Mouse (Mus musculus): ENCODE results near the gene Casp14. TPM values are rescaled to one million over a fixed set of nuclear protein-coding genes. Genes with fewer than 3 reads are reported as not detected.
"Not testable (repeated sequence)": the region's sequence is repeated elsewhere in the genome, so short reads cannot be mapped to it uniquely, and the experiment has no call there.

Casp14 gene
- polyA plus RNA-seq, 1 experiment from 2014 or later: 0.17 TPM

- WGBS: 91% methylated on average over 6 of the region's 6 CpGs
- Histone ChIP-seq H3K27ac (replicated peaks; ENCODE audit: low read depth, low read length) (no peak overlapping the region), H3K9me3 (ENCODE audit: control insufficient read depth, low read length) (no peaks in the 10 kb centered on the region), H3K36me3 (ENCODE audit: control insufficient read depth, insufficient read depth, low read length) (no peaks in the 10 kb centered on the region), H3K9ac (ENCODE audit: low read length) (no peak overlapping the region), H3K4me3 (ENCODE audit: low read depth, low read length) (no peak overlapping the region), H3K4me1 (ENCODE audit: control insufficient read depth, insufficient read depth, low read length) (no peaks in the 10 kb centered on the region), H3K27me3 (ENCODE audit: control insufficient read depth, insufficient read depth, low read length) (no peaks in the 10 kb centered on the region), H3K4me2 (ENCODE audit: low read depth, severe bottlenecking) (no peak overlapping the region)
- ATAC-seq (ENCODE audit: insufficient number of reproducible peaks, low FRiP score, low TSS enrichment, low read depth) (no peak), DNase-seq (ENCODE audit: low spot score) (no peak)
These were observed 4.0 kb downstream of the Casp14 start for GRCm38 (mm10) chr10:78714129-78714528.

DNA sequence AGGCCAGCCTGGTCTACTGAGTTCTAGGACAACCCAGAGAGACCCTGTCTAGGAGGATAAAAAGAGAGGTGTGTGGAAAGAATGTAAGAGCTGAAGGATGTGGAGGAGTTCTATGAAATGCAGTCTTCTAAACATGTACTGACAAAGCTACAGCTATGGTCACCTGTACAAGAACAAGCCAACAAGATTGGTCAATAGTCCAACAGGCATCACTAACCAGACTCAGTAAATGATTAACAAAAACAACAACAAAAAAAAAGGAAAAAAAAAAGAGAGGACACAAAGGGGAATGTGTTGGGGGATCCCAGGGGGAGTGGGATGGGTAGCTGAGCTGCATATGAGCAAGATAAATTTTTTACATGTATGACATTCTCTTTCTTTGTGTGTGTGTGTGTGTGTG lies 7.4 kb downstream of the Casp14 start:
- H3K36me3 ChIP-seq (ENCODE audit: control insufficient read depth, insufficient read depth, low read length): no peaks in the 10 kb centered on the region
- no peaks in the 10 kb centered on the region for H3K9me3 ChIP-seq (ENCODE audit: control insufficient read depth, low read length)
- no peak overlapping the region for H3K27ac ChIP-seq (replicated peaks; ENCODE audit: low read depth, low read length)
- H3K9ac ChIP-seq (ENCODE audit: low read length): no peak overlapping the region
- H3K4me3 ChIP-seq (ENCODE audit: low read depth, low read length): no peak overlapping the region
- H3K4me2 ChIP-seq (ENCODE audit: low read depth, severe bottlenecking): no peak overlapping the region
- H3K4me1 ChIP-seq (ENCODE audit: control insufficient read depth, insufficient read depth, low read length): no peaks in the 10 kb centered on the region
- no peaks in the 10 kb centered on the region for H3K27me3 ChIP-seq (ENCODE audit: control insufficient read depth, insufficient read depth, low read length)
- ATAC-seq (ENCODE audit: insufficient number of reproducible peaks, low FRiP score, low TSS enrichment, low read depth) (no peak), DNase-seq (ENCODE audit: low spot score) (no peak)

GRCm38 (mm10) chr10:78700881-78701280 lies 17.2 kb downstream of the Casp14 start:
- H3K4me2 ChIP-seq (ENCODE audit: low read depth, severe bottlenecking): no peak overlapping the region
- H3K36me3 ChIP-seq (ENCODE audit: control insufficient read depth, insufficient read depth, low read length): no peaks in the 10 kb centered on the region
- DNase-seq (ENCODE audit: low spot score) (no peak), ATAC-seq (ENCODE audit: insufficient number of reproducible peaks, low FRiP score, low TSS enrichment, low read depth) (no peak)
- 46% methylated on average over 3 of the region's 3 CpGs for WGBS
- H3K27me3 ChIP-seq (ENCODE audit: control insufficient read depth, insufficient read depth, low read length): no peaks in the 10 kb centered on the region
- no peak overlapping the region for H3K27ac ChIP-seq (replicated peaks; ENCODE audit: low read depth, low read length)
- no peaks in the 10 kb centered on the region for H3K4me1 ChIP-seq (ENCODE audit: control insufficient read depth, insufficient read depth, low read length)
- no peaks in the 10 kb centered on the region for H3K9me3 ChIP-seq (ENCODE audit: control insufficient read depth, low read length)
- H3K4me3 ChIP-seq (ENCODE audit: low read depth, low read length): no peak overlapping the region
- no peak overlapping the region for H3K9ac ChIP-seq (ENCODE audit: low read length)

DNA sequence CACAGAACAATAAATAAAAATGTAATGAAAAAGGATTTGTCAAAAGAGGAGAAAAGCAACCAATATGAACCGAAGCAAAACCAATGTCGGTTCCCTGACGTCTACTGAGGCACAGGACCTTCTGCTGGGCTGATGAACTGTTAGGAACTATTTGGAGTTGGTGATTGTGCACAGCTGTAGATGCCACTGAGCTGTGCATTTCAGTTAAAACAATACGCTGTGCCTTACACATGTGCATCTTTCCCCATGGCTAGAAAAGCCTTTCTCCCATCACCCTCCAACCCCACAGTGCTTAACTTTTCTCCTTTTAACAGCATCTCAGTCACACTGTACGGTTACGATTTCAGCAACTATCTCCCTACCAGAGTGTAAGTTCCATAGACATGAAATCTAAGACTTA lies 28.1 kb downstream of the Casp14 start:
- no peak overlapping the region for H3K9ac ChIP-seq (ENCODE audit: low read length)
- H3K36me3 ChIP-seq (ENCODE audit: control insufficient read depth, insufficient read depth, low read length): no peaks in the 10 kb centered on the region
- H3K4me2 ChIP-seq (ENCODE audit: low read depth, severe bottlenecking): no peak overlapping the region
- H3K4me1 ChIP-seq (ENCODE audit: control insufficient read depth, insufficient read depth, low read length): 0 out of 2 replicates have a peak, but pooled peaks cover 3% of the 10 kb centered on the region
- ATAC-seq (ENCODE audit: insufficient number of reproducible peaks, low FRiP score, low TSS enrichment, low read depth): no peak
- no peak overlapping the region for H3K4me3 ChIP-seq (ENCODE audit: low read depth, low read length)
- 0 out of 2 replicates have a peak, but pooled peaks cover 2% of the 10 kb centered on the region for H3K27me3 ChIP-seq (ENCODE audit: control insufficient read depth, insufficient read depth, low read length)
- no peak overlapping the region for H3K27ac ChIP-seq (replicated peaks; ENCODE audit: low read depth, low read length)
- WGBS: 88% methylated on average over 6 of the region's 6 CpGs
- no peaks in the 10 kb centered on the region for H3K9me3 ChIP-seq (ENCODE audit: control insufficient read depth, low read length)
- DNase-seq (ENCODE audit: low spot score): peak; percentile 12

- H3K36me3 ChIP-seq (ENCODE audit: control insufficient read depth, insufficient read depth, low read length): no peaks in the 10 kb centered on the region
- H3K9ac ChIP-seq (ENCODE audit: low read length): no peak overlapping the region
- 0 out of 2 replicates have a peak, but pooled peaks cover 3% of the 10 kb centered on the region for H3K4me1 ChIP-seq (ENCODE audit: control insufficient read depth, insufficient read depth, low read length)
- DNase-seq (ENCODE audit: low spot score) (peak; percentile 32), ATAC-seq (ENCODE audit: insufficient number of reproducible peaks, low FRiP score, low TSS enrichment, low read depth) (peak; percentile 56; the same call in 1 of the 2 replicates)
- WGBS: 32% methylated on average over 4 of the region's 4 CpGs
- 0 out of 2 replicates have a peak, but pooled peaks cover 2% of the 10 kb centered on the region for H3K27me3 ChIP-seq (ENCODE audit: control insufficient read depth, insufficient read depth, low read length)
- H3K27ac ChIP-seq (replicated peaks; ENCODE audit: low read depth, low read length): no peak overlapping the region; the same call in 1 of the 2 replicates
- no peak overlapping the region for H3K4me3 ChIP-seq (ENCODE audit: low read depth, low read length)
- H3K4me2 ChIP-seq (ENCODE audit: low read depth, severe bottlenecking): no peak overlapping the region
- H3K9me3 ChIP-seq (ENCODE audit: control insufficient read depth, low read length): no peaks in the 10 kb centered on the region
These were observed 31.0 kb downstream of the Casp14 start for GRCm38 (mm10) chr10:78686995-78687577.

DNA sequence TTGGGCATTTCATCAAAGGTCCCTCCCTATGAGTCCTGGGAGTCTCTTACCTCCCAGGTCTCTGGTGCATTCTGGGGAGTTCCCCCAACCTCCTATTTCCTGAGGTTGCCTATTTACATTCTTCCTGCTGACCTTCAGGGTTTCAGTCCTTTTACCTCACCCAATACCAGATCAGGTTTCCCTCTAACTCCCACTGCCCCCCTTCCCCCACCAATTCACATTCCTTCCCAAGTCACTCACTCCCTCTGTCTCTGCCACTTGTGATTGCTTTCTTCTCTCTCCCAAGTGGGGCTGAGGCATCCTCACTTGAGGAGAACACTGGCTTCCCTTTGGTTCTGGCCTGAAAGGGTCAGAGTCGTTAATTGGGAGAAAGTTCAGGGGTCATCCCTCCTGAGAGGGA lies 48.0 kb downstream of the Casp14 start:
- WGBS: 16% methylated on average over 1 of the region's 1 CpGs

GRCm38 (mm10) chr10:78666696-78667095 lies 51.4 kb downstream of the Casp14 start:
- H3K27me3 ChIP-seq (ENCODE audit: control insufficient read depth, insufficient read depth, low read length); DNase-seq (ENCODE audit: low spot score); H3K9ac ChIP-seq (ENCODE audit: low read length); H3K4me3 ChIP-seq (ENCODE audit: low read depth, low read length); H3K9me3 ChIP-seq (ENCODE audit: control insufficient read depth, low read length); ATAC-seq (ENCODE audit: insufficient number of reproducible peaks, low FRiP score, low TSS enrichment, low read depth); H3K36me3 ChIP-seq (ENCODE audit: control insufficient read depth, insufficient read depth, low read length); H3K27ac ChIP-seq (replicated peaks; ENCODE audit: low read depth, low read length); H3K4me2 ChIP-seq (ENCODE audit: low read depth, severe bottlenecking); H3K4me1 ChIP-seq (ENCODE audit: control insufficient read depth, insufficient read depth, low read length): not testable (repeated sequence)
- 89% methylated on average over 10 of the region's 10 CpGs for WGBS

More for the DNA sequence above, 48.0 kb downstream of the Casp14 start:
- H3K27ac ChIP-seq (replicated peaks; ENCODE audit: low read depth, low read length); H3K4me2 ChIP-seq (ENCODE audit: low read depth, severe bottlenecking); DNase-seq (ENCODE audit: low spot score); H3K4me3 ChIP-seq (ENCODE audit: low read depth, low read length); H3K36me3 ChIP-seq (ENCODE audit: control insufficient read depth, insufficient read depth, low read length); ATAC-seq (ENCODE audit: insufficient number of reproducible peaks, low FRiP score, low TSS enrichment, low read depth); H3K27me3 ChIP-seq (ENCODE audit: control insufficient read depth, insufficient read depth, low read length); H3K4me1 ChIP-seq (ENCODE audit: control insufficient read depth, insufficient read depth, low read length); H3K9ac ChIP-seq (ENCODE audit: low read length); H3K9me3 ChIP-seq (ENCODE audit: control insufficient read depth, low read length): not testable (repeated sequence)

DNA sequence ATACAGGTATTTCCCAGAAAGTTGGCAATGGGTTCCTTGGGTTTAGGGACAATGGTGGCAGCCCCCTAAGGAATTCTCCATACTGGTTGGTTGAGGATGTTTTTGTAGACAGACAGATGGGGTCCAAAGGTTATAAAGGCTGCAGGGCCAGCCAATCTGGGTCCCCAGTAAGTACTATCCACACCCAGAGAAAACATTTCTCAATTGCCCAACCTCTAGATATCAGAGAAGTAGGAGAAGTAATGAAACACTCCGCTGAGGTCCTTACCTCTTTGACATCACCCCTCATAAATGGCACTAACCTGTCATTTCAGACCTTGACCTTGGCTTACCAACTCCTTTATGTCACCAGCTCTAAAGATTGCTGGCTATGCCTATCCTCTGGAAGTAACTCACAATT lies 53.5 kb downstream of the Casp14 start:
- Histone ChIP-seq H3K4me1 (ENCODE audit: control insufficient read depth, insufficient read depth, low read length) (no peaks in the 10 kb centered on the region), H3K27ac (replicated peaks; ENCODE audit: low read depth, low read length) (no peak overlapping the region), H3K36me3 (ENCODE audit: control insufficient read depth, insufficient read depth, low read length) (no peaks in the 10 kb centered on the region), H3K27me3 (ENCODE audit: control insufficient read depth, insufficient read depth, low read length) (no peaks in the 10 kb centered on the region), H3K9ac (ENCODE audit: low read length) (no peak overlapping the region), H3K9me3 (ENCODE audit: control insufficient read depth, low read length) (no peaks in the 10 kb centered on the region), H3K4me3 (ENCODE audit: low read depth, low read length) (no peak overlapping the region), H3K4me2 (ENCODE audit: low read depth, severe bottlenecking) (no peak overlapping the region)
- ATAC-seq (ENCODE audit: insufficient number of reproducible peaks, low FRiP score, low TSS enrichment, low read depth): no peak
- no peak for DNase-seq (ENCODE audit: low spot score)
- WGBS: 100% methylated on average over 1 of the region's 1 CpGs

Measured in limb, embryonic 11.5 days (tissue).